Mouse (Mus musculus) cerebral cortex, adult 2 months (tissue): Measurements from ENCODE around the gene Nanos1.

Source experiments
- WGBS: fragments of 180-500 bp; shearing (Covaris S2); methylation state at CpG from one replicate; pipeline ENCODE4 v1.1.7; 2018; 5-methylcytosine and 5-hydroxymethylcytosine counted together

Gene Nanos1

DNA sequence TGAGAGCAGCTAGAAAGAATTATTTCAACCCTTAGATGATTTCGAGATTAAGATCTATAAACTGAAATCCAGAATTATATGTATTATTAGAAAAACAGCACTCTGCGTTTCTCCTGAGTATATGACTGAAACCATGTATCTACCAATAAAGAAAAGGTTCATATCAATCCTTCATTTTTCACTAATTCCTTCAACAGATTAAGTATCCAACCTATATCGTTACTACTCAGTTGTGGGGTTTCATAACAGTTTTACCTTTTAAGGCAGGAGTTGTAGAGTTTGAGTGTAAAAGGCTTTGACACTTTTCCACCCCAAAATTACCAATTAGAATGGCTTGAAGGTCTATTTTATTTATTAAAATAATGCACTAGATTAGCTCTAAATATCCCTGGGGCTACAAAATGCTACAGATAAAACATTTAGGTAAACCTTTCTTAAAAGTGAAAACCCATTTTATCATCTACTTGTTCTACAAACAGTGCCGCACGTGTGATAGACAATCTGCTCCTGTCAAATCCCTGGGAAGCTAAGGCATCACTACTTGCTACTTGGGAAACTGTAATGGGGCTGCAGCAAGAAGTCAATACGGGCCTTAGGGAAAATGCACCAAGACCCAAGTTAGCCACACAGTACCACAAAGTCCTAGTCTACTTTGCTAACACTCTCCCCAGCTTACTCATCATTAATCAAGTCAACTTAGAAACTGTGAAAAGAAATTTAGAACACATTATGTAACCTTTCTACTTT lies 32.6 kb downstream of the Nanos1 start:
- WGBS, result 25% methylated on average over 6 of the region's 6 CpGs

GRCm38 (mm10) chr19:60789452-60789851 lies 33.7 kb downstream of the Nanos1 start:
- WGBS, result 1% methylated on average over 7 of the region's 7 CpGs

DNA sequence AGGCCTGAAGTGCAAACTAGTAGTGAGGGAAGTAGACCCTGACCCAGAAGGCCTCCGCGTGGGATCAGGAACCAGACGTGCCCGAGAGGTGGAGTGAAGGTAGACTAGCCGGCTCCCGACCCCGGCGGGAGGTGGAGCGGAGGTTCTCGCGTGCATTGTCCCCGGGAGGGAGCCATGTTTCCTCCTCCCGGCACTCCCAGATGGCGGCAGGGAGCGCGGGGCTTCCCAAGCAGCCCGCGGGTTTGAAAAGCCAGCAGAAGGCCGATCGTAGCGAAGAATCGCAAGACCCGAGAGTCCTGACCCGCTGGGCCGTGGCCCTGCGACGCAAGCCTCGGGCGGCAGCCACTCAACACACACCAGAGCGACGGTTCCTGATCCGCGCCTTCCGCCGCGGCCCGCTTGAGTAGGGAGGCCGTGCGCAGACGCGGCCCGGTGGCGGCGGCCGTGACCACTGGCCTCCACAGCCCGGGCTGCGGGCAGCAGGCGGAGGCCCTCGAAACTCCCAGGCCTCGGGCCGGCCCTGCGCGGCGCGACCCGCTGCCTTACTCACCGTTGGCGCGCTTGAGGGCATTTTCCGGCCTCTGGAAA lies 34.2 kb downstream of the Nanos1 start:
- WGBS, result under 1% methylated on average over 46 of the region's 60 CpGs

DNA sequence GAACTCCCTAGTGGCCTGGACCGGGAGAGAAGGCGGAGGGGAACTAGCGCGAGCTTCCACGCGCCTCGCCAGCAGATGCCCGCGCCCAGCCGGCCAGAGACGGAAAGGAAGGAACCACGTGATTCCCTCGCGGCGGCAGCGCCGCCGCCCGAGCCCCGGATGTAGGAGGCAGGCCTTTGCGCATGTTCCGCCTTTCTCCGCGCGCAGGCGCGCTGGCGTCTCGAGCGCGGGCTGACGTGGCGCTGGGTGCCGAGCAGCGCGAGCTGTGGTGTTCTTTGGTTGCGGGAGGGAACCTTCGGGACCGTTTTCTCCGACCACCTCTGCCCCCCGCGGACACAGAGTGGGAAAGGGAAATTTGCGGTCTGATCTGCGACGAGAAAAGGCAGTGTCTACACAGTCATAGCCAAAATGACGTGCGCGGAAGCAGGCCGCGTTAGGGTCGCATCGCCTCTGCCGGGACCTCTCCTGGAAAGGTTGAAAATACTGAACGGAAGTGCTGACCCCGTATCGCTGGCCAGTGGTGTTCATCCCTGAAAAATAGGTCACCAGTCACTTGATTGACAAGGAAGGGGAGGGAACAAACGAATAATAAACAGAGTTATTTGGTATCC lies 34.9 kb downstream of the Nanos1 start, which contains the start of gene Eif3a:
Eif3a (minus strand) TSS at position 108 of the 611 bp plus-strand sequence.
- WGBS, result under 1% methylated on average over 57 of the region's 57 CpGs

GRCm38 (mm10) chr19:60791164-60791563 lies 35.4 kb downstream of the Nanos1 start:
- 14% methylated on average over 9 of the region's 9 CpGs for WGBS

DNA sequence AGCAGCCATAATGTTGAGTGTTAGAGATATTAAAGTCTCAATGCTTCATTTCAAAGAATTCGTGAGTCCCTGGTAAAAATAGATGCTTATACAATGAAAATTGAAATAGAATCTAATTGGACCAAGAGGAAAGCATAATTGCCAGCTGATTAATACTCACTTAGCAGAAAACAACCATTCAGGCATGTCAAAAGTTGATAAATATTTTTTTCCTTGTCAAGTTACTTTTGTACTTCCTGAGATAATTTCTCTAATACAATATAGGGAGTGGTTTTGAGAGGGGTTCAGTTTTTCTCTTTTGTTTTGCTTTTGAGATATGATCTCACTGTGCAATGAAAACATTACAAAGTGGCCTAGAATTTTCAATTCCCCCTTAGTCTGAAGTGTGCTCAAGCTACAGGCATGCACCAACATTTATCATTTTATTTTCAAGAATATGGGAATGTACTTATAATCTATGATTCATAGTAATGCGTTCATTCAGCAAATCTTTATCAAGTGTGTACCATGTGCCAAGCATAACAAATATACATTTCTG lies 37.5 kb downstream of the Nanos1 start:
- WGBS, result 75% methylated on average over 2 of the region's 2 CpGs

DNA sequence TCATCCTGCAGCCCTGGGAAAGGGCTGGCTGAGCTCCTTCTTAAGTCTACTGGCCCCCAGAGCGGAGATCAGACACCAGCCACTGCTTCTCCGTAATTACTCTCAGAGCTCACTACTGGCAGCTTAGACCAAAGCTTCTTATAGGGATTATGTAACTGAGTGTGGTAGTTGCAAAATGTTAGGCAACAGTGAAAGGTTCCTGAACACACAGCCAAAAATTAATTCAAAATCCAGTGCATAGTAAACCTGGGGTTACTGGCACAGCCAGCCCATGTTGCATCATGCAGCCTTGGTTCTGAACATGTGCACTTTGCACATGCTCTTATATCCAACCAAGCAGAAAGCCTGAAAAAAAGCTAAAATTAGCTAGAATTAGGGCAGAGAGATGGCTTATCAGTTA lies 39.5 kb downstream of the Nanos1 start:
- 88% methylated on average over 2 of the region's 2 CpGs for WGBS

DNA sequence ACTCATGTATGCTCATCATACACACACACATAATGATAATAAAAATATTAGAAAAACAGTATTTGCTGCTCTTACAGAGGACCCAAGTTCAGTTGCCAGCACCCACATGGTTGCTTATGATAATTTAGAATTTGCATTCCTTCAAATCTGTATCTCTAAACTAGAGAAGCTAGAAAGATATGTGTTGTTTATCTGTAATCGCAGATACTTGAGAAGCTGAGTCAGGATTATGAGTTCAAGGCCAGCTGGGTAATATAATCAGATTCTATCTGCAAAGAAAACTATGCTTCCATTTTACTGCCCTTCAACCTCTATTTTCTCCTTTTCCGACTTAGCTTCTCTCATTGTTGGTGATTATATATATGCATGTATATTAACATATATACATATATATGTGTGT lies 41.6 kb downstream of the Nanos1 start:
- 90% methylated on average over 2 of the region's 2 CpGs for WGBS

DNA sequence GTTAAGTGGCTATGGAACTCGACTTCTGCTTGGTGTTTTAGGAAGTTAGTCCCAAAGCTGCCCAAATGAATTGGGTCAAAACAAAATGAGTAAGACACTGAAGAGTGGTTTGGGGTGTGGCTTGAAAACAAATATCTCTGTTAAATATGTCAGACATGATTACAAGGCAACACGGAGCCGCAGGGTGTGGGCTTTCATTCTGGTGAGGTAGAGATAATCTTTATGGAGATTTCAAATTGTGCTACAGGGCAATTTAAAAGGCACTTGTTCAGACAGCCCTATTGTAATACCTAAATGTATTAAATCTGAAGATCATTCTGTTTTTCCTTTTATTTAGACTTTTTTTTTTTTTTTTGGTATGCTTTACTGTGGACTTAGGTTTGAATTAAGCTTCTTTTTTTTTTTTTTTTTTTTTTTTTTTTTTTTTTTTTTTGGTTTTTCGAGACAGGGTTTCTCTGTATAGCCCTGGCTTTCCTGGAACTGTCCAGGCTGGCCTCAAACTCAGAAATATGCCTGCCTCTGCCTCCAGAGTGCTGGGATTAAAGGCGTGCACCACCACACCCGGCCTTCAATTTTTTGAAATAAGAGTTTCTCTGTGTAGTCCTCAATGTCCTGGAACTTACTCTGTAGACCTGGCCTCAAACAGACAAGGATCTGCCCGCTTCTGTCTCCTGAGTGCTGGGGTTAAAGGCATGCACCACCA lies 44.2 kb downstream of the Nanos1 start:
- 83% methylated on average over 7 of the region's 7 CpGs for WGBS

- 57% methylated on average over 2 of the region's 2 CpGs for WGBS
Measured at GRCm38 (mm10) chr19:60804903-60805302, 49.1 kb downstream of the Nanos1 start.
